Mouse (Mus musculus) kidney, postnatal 0 days (tissue): ENCODE data around the gene Tepp. TPM values are rescaled to one million over a fixed set of nuclear protein-coding genes. Genes with fewer than 3 reads are reported as not detected.

Source experiments
- ATAC-seq: fragments of 200-750 bp; cut with Nextera tagmentation; replicated peaks from 2 replicates; pipeline ENCODE4 v1.8.0; 2017; ENCODE audit warnings: low read depth, moderate number of reproducible peaks, moderate TSS enrichment, moderate library complexity; ENCODE audit not compliant: low FRiP score
- DNase-seq: peaks from one replicate; pipeline ENCODE4 v3.0.0-alpha.2; 2016; ENCODE audit warnings: low spot score
- H3K27ac ChIP-seq: fragments of 300-500 bp; sonication (generic); 2 replicates; pipeline ENCODE4 v1.5.1; 2014; ENCODE audit warnings: mild to moderate bottlenecking
- H3K27me3 ChIP-seq: fragments of 300-500 bp; sonication (generic); 2 replicates; pipeline ENCODE4 v1.6.1; 2014; ENCODE audit warnings: low read length, mixed read lengths; ENCODE audit not compliant: insufficient read depth
- H3K36me3 ChIP-seq: fragments of 300-500 bp; sonication (generic); 2 replicates; pipeline ENCODE4 v1.6.1; 2014; ENCODE audit warnings: low read length, mixed read lengths; ENCODE audit not compliant: insufficient read depth
- H3K4me1 ChIP-seq: fragments of 300-500 bp; sonication (generic); replicated peaks from 2 replicates; pipeline ENCODE4 v1.6.1; 2014; ENCODE audit warnings: antibody characterized with exemption, low read length, mixed read lengths; ENCODE audit not compliant: insufficient read depth
- H3K4me2 ChIP-seq: fragments of 300-500 bp; sonication (generic); 2 replicates; pipeline ENCODE4 v1.6.1; 2014; ENCODE audit warnings: mild to moderate bottlenecking, low read length, moderate library complexity, mixed read lengths
- H3K4me3 ChIP-seq: fragments of 300-500 bp; sonication (generic); replicated peaks from 2 replicates; pipeline ENCODE4 v1.5.1; 2014; ENCODE audit warnings: low read depth, low read length
- H3K9ac ChIP-seq: fragments of 300-500 bp; sonication (generic); 2 replicates; pipeline ENCODE4 v1.6.1; 2014; ENCODE audit warnings: low read depth, low read length
- H3K9me3 ChIP-seq: fragments of 300-500 bp; sonication (generic); replicated peaks from 2 replicates; pipeline ENCODE4 v1.6.1; 2016; ENCODE audit warnings: low read length, inconsistent platforms, mixed read lengths
- CTCF ChIP-seq: IDR thresholded peaks from 2 replicates; pipeline ENCODE4 v1.5.1; 2016; ENCODE audit warnings: antibody characterized with exemption, low read depth, mild to moderate bottlenecking, moderate library complexity
- WGBS: fragments of 180-500 bp; shearing (Covaris S2); extraction: QIAGEN DNeasy Blood & Tissue Kit; methylation state at CpG from one replicate; pipeline ENCODE4 v1.1.7; 2014; 5-methylcytosine and 5-hydroxymethylcytosine counted together
- polyA plus RNA-seq: library from polyadenylated mRNA; unstranded; fragments of >200 nt; fragmentation: Nextera tagmentation; extraction: Ambion mirVana; gene quantifications from 2 replicates; pipeline ENCODE4 v1.2.1, GENCODE M21; 2015

Tepp gene
- polyA plus RNA-seq, 1 experiment from 2014 or later: 0.30 TPM

DNA sequence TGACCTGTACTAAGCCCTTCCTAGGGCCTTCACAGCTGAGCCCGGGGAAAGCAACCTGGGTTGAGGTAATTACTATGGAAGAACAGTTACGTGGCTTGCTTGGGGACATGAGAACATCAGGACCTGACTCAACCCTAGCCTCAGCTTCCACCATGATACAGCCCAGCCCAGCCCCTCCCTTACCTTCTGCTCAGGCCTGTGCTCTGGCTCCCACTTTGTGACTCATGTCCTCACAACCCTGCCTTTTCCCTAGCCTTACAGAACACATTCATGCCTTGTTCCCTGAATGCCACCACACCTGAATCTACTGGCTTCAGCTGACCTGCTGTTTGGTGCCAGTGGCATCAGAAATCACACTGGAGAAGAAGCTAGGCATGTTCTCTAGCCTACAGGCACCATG lies 38.0 kb downstream of the Tepp start:
- H3K9me3 ChIP-seq: no peaks in the 10 kb centered on the region
- 0 out of 2 replicates have a peak, but pooled peaks cover 8% of the 10 kb centered on the region for H3K36me3 ChIP-seq
- ATAC-seq: no peak
- DNase-seq: no peak
- no peaks in the 10 kb centered on the region for H3K27me3 ChIP-seq
- no peak overlapping the region for H3K4me2 ChIP-seq
- 83% methylated on average over 2 of the region's 2 CpGs for WGBS
- H3K4me3 ChIP-seq: no peak overlapping the region
- H3K9ac ChIP-seq: no peak overlapping the region
- peaks cover 22% of the 10 kb centered on the region; the same call in 1 of the 2 replicates for H3K4me1 ChIP-seq
- no peak for TF ChIP-seq CTCF
- no peak overlapping the region for H3K27ac ChIP-seq

DNA sequence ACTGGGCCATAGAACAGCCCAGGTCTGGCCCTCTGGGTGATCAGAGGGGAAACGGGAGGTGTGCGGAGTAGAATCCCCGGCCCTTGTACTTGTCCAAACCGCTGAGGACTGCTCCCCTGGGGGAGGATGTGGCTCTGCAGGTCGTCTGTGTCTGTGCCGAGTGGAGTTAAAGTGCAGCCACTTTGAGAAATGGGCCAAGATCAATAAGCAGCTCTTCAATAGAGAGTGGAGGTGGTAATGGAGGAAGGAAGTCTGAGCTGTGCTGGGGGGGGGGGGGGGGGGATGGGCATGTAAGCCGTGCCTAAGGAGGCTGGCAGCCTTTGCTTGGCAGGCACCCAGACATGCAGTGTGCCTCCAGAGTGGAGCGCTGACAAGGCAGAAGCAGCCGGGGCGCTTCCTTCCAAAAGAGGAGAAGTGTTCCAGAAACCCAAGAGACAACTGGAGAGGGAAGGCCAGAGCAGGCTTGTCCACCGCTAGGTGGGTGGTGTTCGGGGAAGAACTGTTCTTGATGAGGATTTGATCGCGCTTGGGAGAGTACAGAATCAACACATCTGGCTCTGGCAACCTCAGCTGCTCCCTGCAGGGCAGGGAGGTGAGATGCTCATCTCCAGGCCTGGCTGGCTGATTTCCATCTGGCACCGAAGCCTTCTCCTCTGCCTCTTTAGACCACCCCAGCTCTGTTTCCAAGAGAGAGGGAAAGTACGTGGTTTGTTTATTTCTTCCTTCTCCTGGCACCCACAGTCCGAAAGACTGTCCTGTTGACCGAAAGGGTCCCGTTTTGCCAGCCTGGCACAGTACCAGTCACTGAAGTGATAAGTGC lies 38.7 kb downstream of the Tepp start:
- H3K9me3 ChIP-seq: no peaks in the 10 kb centered on the region
- H3K4me3 ChIP-seq: no peak overlapping the region
- ATAC-seq (no peak), DNase-seq (no peak)
- H3K4me2 ChIP-seq: no peak overlapping the region
- WGBS: 52% methylated on average over 19 of the region's 19 CpGs
- 0 out of 2 replicates have a peak, but pooled peaks cover 2% of the 10 kb centered on the region for H3K36me3 ChIP-seq
- no peak overlapping the region for H3K27ac ChIP-seq
- no peaks in the 10 kb centered on the region for H3K27me3 ChIP-seq
- H3K4me1 ChIP-seq: peaks cover 29% of the 10 kb centered on the region; the same call in 1 of the 2 replicates
- no peak for TF ChIP-seq CTCF
- H3K9ac ChIP-seq: no peak overlapping the region

DNA sequence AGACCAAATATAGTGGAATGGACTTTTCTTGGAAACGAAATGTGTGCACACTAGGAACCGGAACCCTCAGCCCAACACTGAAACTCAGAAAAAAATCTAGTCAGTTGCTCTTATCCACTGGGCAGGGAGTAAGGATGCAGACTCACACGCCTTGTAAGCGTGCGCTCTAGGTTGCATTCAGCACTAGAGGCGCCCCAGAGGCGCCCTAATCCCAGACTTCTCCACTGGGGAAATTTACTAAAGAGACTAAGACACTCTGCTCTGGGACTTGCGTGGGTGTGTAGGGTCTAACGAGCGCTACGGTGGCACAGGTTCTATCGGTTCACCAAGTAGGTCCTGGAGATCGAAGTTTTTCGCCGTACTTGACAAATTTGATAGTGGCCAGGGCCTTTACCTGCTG lies 41.1 kb downstream of the Tepp start:
- Histone ChIP-seq H3K4me1 (peaks cover 29% of the 10 kb centered on the region; the same call in 1 of the 2 replicates), H3K27ac (no peak overlapping the region), H3K9me3 (no peaks in the 10 kb centered on the region), H3K27me3 (no peaks in the 10 kb centered on the region), H3K4me3 (peak overlapping the region; percentile 71), H3K36me3 (no peaks in the 10 kb centered on the region), H3K4me2 (peak overlapping the region; percentile 98), H3K9ac (no peak overlapping the region)
- WGBS: 1% methylated on average over 15 of the region's 15 CpGs
- peak; percentile 47 for TF ChIP-seq CTCF
- ATAC-seq (no peak), DNase-seq (peak; percentile 76)

DNA sequence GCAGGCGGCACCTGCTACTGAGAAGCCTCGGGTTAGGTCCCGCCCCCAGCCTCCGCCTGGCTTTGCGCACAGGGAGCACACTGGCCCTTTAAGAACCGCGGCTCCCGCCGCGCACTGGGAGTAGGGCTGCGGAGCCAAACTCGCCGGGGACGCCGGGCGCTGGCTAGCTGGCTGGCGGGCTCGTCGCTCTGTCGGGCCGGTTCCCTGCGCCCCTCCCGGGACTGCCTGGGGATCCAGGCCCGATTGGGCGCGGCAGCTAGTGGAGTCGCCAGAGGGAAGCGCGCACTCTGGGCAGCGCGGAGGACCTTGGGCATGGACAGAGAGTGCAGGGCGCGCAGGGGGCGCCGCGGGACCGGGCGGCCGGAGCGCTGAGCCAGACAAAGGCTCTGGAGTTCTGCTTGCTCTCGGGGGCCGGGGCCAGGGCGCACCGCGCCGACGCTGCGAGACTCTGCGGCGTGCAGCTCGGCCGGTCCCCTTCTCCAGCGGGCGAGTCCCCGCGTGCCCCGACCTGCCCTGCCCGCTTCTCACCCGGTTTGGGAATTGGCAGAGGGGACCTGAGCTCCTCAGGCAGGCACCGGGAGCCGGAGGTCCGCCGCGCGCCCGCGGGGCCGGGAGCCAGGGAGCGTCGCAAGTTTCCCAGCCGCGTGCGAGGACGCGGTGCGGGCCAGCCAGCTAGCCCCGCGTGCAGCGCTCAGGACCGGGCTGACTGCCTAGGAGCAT lies 41.9 kb downstream of the Tepp start, which contains the start of gene Mmp15:
Gene Mmp15, plus strand, starts transcription at position 118 of the 720 bp plus-strand sequence.
- H3K36me3 ChIP-seq: no peaks in the 10 kb centered on the region
- TF ChIP-seq CTCF: no peak
- no peaks in the 10 kb centered on the region for H3K27me3 ChIP-seq
- WGBS: under 1% methylated on average over 76 of the region's 80 CpGs
- H3K4me1 ChIP-seq: peaks cover 29% of the 10 kb centered on the region; the same call in 1 of the 2 replicates
- ATAC-seq (peak; percentile 41), DNase-seq (peak; percentile 57)
- H3K27ac ChIP-seq: peak within 1 kb of the TSS; percentile 47
- peak within 1 kb of the TSS; percentile 69 for H3K9ac ChIP-seq
- H3K9me3 ChIP-seq: no peaks in the 10 kb centered on the region
- H3K4me2 ChIP-seq: peak within 1 kb of the TSS; percentile 98
- peak within 1 kb of the TSS; percentile 71 for H3K4me3 ChIP-seq

DNA sequence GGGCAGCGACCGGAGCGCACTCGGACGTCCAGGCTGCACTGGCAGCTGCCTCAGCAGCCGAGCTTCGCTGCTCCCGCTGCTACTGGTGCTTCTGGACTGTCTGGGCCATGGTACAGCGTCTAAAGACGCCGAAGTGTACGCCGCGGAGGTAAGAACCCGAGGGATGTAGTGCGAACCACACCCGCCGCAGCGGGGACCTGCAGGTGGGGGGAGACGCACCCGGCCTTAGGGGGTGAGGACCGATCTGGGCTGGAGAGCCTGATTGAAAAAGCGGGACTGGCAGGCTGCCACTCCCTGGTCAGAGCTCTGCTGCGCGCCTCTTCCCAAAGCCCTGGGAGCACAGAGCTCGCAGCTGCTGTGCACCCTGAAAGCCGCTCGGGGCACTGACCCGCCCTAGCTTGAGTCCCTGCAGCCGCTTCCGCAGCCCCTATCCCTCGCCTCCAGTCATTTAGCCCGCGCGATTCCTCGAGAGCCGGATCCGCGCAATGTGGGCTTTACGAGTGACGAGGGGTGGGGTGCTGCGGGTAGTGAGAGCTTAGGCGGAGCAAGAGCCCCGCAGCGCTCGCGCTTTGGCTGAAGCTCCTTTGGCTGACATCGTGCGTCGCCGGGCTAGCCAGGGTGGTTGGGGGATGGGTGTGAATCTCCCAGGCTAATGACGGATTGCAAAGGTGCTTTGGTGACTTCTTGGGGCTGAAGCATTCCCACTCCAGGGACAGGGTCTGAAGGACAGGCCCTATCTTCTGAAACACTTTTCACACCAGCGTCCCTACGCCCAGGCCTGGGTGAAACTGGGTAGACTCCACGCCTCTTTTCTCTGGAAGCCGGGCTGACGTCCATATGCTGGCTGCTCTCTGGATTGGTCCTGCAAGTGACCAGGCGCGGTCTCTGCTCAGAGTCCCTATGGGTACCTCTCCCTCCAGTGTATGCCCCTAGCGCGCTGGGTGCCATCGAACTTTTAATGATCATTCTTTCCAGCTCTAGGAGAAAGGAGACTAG lies 42.8 kb downstream of the Tepp start:
- Histone ChIP-seq H3K27me3 (no peaks in the 10 kb centered on the region), H3K4me1 (peaks cover 29% of the 10 kb centered on the region; the same call in 1 of the 2 replicates), H3K27ac (peak overlapping the region; percentile 47), H3K9me3 (no peaks in the 10 kb centered on the region), H3K9ac (peak overlapping the region; percentile 69), H3K4me2 (peak overlapping the region; percentile 98), H3K36me3 (no peaks in the 10 kb centered on the region), H3K4me3 (peak overlapping the region; percentile 71)
- TF ChIP-seq CTCF: no peak
- DNase-seq: peak; percentile 45
- WGBS: 3% methylated on average over 62 of the region's 62 CpGs
- ATAC-seq: peak; percentile 33
